Mouse (Mus musculus) urinary bladder, postnatal 10 days (tissue): Measurements from ENCODE around the gene Stpg3.
A peak's percentile ranks its signal among the peaks of the same experiment; 100 is the strongest.

Experiments used
- DNase-seq: peaks from one replicate; pipeline ENCODE4 v3.0.0; 2022; ENCODE audit warnings: low spot score

The Stpg3 gene

GRCm38 (mm10) chr2:25203631-25204214 lies 10.7 kb downstream of the Stpg3 start:
- DNase-seq, result no peak

- DNase-seq, result no peak
Observed at GRCm38 (mm10) chr2:25200631-25201030, 13.8 kb downstream of the Stpg3 start.

DNA sequence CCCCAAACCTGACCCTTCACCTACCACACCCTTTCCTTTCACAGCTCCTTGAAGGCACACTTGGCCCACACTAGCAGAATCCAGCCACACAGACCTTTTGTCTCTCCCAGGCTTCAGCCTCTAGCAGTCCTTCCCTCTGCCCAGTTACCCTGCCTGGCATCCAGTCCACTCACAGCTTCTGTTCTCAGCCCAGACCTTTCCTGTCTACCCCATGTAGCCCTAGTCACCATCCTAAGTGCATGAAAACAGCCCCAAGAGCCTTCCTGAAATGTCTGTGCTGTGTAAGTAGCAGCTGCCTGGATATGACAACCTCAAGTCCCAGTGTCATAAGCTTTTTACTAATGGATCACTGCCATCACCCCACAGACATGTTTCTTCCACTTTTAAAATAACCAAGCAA lies 16.5 kb downstream of the Stpg3 start:
- DNase-seq, result no peak

DNA sequence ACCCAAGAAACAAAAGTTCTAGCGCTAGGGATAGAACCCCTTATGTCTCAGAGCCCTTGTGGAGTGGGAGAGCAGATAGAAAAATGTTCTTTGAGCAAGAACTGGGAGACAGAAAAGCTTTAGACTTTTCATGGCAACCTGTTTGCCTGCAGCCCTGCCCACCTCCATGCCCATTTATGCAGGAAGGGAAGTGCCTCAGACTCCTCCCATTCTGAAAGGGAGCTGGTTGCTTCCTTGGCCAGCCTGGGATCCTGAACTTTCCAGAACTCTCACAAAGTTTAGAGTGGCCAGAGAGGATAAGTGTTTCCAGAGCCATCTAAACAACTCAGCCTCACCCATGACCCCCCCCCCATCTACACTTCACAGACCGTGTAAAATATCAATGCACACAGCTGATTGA lies 17.2 kb downstream of the Stpg3 start:
- DNase-seq, result no peak

- no peak for DNase-seq
Observed at GRCm38 (mm10) chr2:25196172-25196954, 18.1 kb downstream of the Stpg3 start, which contains the start of gene Tor4a. TSS of gene Tor4a (minus strand) at chr2:25196886.

DNA sequence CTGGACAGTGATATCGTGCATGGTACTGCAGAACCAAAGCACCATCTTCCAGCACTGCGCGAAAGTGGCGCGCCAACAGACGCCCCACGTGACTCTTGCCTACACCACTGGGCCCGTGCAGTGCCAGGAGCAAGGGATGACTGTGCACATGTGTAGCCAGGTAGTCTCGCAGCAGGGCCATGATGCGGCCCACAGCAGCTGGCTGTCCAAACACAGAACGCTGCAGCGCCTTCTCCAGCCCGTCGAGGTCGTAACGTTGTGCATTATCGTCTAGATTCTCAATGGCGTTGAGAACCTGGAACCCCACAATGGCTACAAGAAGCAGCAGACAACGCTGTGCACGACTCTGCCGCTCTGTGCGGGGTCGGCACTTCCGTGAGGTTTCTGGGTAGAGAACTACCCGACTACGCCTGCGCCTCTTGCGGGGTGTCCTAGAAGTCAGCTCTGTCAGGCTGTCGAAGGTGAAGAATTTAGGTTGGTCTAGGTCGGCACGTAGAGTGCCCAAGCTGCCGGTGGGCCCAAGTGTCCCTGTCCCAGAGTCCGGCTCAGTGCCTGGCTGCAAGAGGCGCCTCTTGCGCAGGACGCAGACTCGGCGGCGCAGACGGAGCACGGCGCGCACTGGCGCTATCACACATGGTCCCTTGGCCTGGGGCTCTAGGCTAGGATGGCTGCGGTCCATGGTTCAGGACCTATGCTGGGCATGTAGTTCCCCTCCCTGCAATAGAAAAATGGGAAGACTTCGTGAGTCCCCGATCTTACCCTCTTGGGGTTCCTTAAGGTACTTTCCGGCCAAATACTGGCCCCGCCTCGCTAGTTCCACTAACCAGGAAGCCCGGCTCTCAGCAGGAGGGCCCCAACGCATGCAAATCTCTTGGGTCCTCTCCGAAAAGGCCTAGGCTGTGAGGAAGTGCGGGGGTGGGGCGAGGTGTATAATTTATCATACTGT lies 19.0 kb downstream of the Stpg3 start:
- DNase-seq, result no peak

- no peak for DNase-seq
Observed at GRCm38 (mm10) chr2:25194486-25195171, 19.8 kb downstream of the Stpg3 start.

- DNase-seq, result no peak
Observed at GRCm38 (mm10) chr2:25194006-25194405, 20.4 kb downstream of the Stpg3 start.

- no peak for DNase-seq
Observed at GRCm38 (mm10) chr2:25193330-25193770, 21.1 kb downstream of the Stpg3 start.

DNA sequence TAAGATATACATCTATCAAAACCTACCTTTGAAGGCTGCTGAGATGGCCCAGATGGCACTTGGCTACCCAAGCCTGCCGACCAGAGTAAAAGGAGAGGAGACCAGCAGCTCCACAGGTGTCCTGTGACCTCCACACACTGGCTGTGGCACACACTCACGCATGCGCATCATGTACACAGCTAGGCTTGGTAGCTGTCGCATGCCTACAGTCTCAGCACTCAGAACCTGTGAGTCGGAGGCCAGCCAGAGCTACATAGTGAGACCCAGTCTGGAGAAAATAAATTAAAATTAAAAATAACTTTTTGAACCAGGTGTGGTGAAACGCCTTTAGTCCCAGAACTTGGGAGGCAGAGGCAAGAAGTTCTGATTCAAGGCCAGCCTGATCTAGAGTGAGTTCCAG lies 26.6 kb downstream of the Stpg3 start:
- DNase-seq, result no peak

DNA sequence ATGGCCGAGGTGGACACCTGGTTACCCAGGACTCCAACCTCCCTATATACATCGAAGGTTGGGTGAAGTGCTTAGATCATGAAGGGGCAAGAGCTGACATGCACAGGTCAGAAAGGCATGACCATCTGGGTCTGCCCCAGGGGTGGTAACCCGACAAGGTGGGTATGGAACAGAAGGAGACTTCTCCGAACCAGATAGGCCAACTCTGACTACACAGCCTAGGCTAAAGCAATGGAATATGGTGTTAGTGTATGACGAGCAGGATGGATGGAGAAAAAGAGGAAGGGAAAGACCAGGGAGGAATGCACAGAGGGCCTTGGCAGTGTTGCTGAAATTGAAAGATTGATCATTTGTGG lies 27.9 kb downstream of the Stpg3 start:
- no peak for DNase-seq

GRCm38 (mm10) chr2:25185625-25186574 lies 28.5 kb downstream of the Stpg3 start:
- no peak for DNase-seq

DNA sequence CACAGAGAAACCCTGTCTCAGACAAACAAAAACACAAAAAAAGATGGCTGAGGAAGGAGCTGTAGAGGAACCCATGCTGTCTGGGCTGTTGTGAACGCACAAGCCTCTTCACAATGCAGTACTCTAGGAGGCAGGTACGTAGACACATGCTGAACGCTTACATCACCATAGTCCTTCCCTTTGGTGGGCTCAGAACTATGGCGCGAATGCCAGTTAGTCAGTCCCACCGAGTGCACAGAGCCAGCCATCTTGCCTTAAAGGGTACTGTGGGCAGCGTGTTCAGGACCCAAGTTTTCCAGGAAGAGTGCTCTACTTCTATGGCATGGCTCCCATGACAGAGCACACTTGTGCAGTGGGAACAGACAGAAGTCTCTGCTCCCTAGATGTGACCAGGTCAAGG lies 29.9 kb downstream of the Stpg3 start:
- no peak for DNase-seq

DNA sequence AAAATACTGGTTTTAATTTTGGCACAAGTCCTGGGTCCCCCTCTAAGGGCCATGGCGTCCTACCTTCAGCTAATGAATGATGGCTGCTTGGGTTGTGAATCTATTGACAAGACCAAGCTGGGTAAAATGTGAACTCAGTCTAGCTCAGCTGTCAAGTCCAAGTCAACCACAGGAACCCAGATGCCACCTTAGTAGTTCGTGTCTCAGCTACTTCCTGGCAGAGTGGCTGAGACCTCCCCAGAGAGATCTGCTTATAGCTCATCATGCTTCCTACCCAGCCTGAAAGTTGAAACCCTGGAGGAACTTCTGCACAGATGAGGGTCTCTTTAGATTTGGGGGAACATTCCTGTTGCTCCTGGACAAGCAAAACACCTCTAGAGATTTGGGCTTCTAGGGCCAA lies 31.1 kb downstream of the Stpg3 start:
- no peak for DNase-seq

DNA sequence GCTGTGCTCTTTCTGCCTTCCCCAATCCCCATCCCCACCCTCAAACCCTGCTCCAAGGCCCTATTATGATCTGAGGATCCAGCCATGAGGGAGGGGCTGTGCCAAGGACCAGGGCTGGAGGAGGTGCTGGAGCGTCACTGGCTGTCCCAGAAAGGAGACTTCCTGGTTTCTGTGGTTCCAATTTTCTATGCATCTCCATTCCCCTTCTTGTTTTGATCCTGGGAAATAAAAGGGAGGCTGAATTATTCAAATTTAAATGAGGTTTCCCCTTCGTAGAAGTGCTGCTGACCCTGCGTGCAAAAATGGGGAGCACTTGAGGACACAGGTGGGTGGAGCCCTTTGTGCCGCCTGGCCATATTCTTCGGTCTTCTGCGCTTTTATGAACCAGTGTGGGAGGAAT lies 31.8 kb downstream of the Stpg3 start:
- no peak for DNase-seq

DNA sequence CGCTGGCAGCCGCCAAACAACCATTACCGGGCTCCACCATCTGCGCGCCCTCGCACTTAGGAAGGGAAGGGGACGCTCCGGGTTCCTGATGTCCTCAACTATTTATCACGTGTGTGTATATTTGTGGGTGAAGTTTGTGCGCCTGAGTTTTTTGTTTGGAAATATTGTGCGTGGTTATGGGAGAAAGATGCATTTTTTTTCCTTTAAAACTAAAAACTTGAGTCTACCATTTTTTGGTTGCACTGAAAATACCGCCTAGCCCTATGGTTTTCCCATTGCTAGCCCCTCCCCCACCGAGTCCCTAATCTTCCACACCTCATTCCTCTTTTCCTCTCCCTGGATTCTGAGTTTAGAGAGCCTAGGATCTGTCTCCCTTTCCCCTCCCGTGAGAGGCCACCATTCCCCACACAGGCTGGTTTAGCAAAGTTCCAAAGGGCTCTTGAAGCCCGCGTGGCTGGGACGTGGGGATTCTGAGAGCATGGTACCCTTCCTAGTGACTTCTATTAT lies 32.5 kb downstream of the Stpg3 start:
- DNase-seq, result no peak

DNA sequence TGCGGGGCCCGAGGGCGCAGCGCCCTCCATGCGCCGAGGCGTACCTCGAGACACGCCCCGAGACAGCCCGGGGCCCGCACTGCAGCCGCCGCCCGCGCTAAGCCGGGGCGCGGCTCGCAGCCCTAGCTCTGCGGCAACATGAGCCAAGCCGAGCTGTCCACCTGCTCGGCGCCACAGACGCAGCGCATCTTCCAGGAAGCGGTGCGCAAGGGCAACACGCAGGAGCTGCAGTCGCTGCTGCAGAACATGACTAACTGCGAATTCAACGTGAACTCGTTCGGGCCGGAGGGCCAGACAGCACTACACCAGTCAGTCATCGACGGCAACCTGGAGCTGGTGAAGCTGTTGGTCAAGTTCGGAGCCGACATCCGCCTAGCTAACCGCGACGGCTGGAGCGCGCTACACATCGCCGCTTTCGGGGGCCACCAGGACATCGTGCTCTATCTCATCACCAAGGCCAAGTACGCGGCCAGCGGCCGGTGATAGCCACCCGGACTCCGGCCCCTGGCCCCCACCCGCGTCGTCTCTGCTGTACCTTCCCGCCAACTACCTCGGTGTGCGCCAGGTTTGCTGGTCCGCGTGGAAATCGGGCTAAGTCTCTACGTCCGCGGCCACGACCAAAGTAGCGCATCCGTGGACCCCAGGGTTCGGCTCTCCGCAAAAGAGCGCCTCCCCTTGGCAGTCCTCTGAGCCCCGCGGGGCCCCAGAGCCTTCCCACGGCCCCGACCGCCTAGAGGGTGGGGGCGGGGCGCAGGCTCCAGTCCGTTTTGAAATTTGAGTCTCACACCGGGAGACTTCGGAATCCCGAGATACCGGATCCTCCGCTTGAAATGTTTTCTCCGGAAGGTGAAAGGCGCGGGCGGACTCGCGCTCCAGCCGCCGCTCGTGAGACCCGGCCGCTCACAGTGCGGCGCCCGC lies 33.2 kb downstream of the Stpg3 start:
- DNase-seq, result no peak

GRCm38 (mm10) chr2:25180478-25180903 lies 33.9 kb downstream of the Stpg3 start, which contains the start of gene Nrarp:
TSS of gene Nrarp (plus strand) at chr2:25180758.
- peak; percentile 77 for DNase-seq

GRCm38 (mm10) chr2:25179566-25180217 lies 34.7 kb downstream of the Stpg3 start:
- DNase-seq, result no peak
